Mouse (Mus musculus) spleen, adult 10 weeks (tissue): Measurements from ENCODE around the gene Art3. TPM values are rescaled to one million over a fixed set of nuclear protein-coding genes. Genes with fewer than 3 reads are reported as not detected.

Experiments used
- polyA plus RNA-seq: library from polyadenylated mRNA; stranded (reverse); fragments of 350-450 nt; fragmentation: Illumina TruSeq; extraction: RNeasy Lipid Tissue Mini Kit (QIAGEN cat#74804); gene quantifications from one replicate; pipeline ENCODE4 v1.2.3, GENCODE M21; 2015; ENCODE audit warnings: low replicate concordance; ENCODE audit not compliant: insufficient read depth

The Art3 gene
- polyA plus RNA-seq = 8.3 TPM

GRCm38 (mm10) chr5:92331635-92332338, at the start of gene Art3:
TSS of gene Art3 (plus strand) at chr5:92331827.

GRCm38 (mm10) chr5:92309681-92310511, 21.7 kb upstream of the Art3 start, which contains the start of gene Sdad1:
TSS of gene Sdad1 (minus strand) at chr5:92310479.

GRCm38 (mm10) chr5:92327929-92328328, 3.7 kb upstream of the Art3 start, which contains the start of gene Cxcl9:
TSS of gene Cxcl9 (minus strand) at chr5:92328079.

GRCm38 (mm10) chr5:92348794-92349413, 17.3 kb downstream of the Art3 start, which contains the start of gene Cxcl10:
TSS of gene Cxcl10 (minus strand) at chr5:92348889.

GRCm38 (mm10) chr5:92435025-92435584, 103.5 kb downstream of the Art3 start, which contains the start of gene Nup54:
TSS of gene Nup54 (minus strand) at chr5:92435219.

Other genes with a start within 250 kb of the Art3 start
- gene G3bp2, start 248.1 kb upstream of the Art3 start, polyA plus RNA-seq = 130 TPM
- gene Uso1, start 193.9 kb upstream of the Art3 start, polyA plus RNA-seq = 81.3 TPM
- gene U90926, start 116.4 kb upstream of the Art3 start, polyA plus RNA-seq = not detected
- gene Ppef2, start 75.5 kb upstream of the Art3 start, polyA plus RNA-seq = 3.2 TPM
- gene Naaa, start 53.7 kb upstream of the Art3 start, polyA plus RNA-seq = 99.9 TPM
- gene Sdad1, start 21.3 kb upstream of the Art3 start, polyA plus RNA-seq = 53.9 TPM
- gene Cxcl9, start 3.7 kb upstream of the Art3 start, polyA plus RNA-seq = 50.2 TPM
- 45.5 TPM for gene Cxcl10, start 17.1 kb downstream of the Art3 start, polyA plus RNA-seq
- gene Nup54, start 103.4 kb downstream of the Art3 start, polyA plus RNA-seq = 51.3 TPM
- 97.7 TPM for gene Scarb2, start 175.0 kb downstream of the Art3 start, polyA plus RNA-seq
- 0.15 TPM for gene Fam47e, start 223.2 kb downstream of the Art3 start, polyA plus RNA-seq